Mouse (Mus musculus) brain, embryonic 14.5 days (tissue): ENCODE data around the gene Hdac4.

Source experiments
- CTCF ChIP-seq: fragments of 200-500 bp; IDR thresholded peaks from 2 replicates; pipeline ENCODE4 v1.5.1; 2012; ENCODE audit warnings: inconsistent platforms, mild to moderate bottlenecking, moderate library complexity, borderline replicate concordance; ENCODE audit not compliant: insufficient read depth, insufficient read length; ENCODE audit errors: extremely low read depth
- POLR2A ChIP-seq: fragments of 200-500 bp; IDR thresholded peaks from 2 replicates; pipeline ENCODE4 v1.6.1; 2012; ENCODE audit warnings: mild to moderate bottlenecking, inconsistent platforms, borderline replicate concordance; ENCODE audit not compliant: poor library complexity, insufficient read depth, insufficient read length, severe bottlenecking; ENCODE audit errors: extremely low read depth

GRCm38 (mm10) chr1:91903241-91903981 lies 292.1 kb downstream of the Hdac4 start:
- TF ChIP-seq CTCF (no peak), POLR2A (no peak)
